Mouse (Mus musculus) heart, embryonic 13.5 days (tissue): ENCODE data around the gene Prex1. TPM values are rescaled to one million over a fixed set of nuclear protein-coding genes. Genes with fewer than 3 reads are reported as not detected.
"Not testable (repeated sequence)": the region's sequence is repeated elsewhere in the genome, so short reads cannot be mapped to it uniquely, and the experiment has no call there.

Source experiments
- ATAC-seq: fragments of 200-750 bp; cut with Nextera tagmentation; 2 replicates; pipeline ENCODE4 v1.8.0; 2017; ENCODE audit warnings: moderate TSS enrichment; ENCODE audit not compliant: insufficient number of reproducible peaks, low FRiP score, low TSS enrichment; ENCODE audit errors: extremely low read depth
- H3K27ac ChIP-seq: fragments of 300-500 bp; sonication (generic); replicated peaks from 2 replicates; pipeline ENCODE4 v1.5.1; 2015; ENCODE audit warnings: moderate library complexity, mild to moderate bottlenecking, inconsistent platforms
- H3K27me3 ChIP-seq: fragments of 300-500 bp; sonication (generic); replicated peaks from 2 replicates; pipeline ENCODE4 v1.6.1; 2015; ENCODE audit warnings: mild to moderate bottlenecking, inconsistent platforms
- H3K36me3 ChIP-seq: fragments of 300-500 bp; sonication (generic); 2 replicates; pipeline ENCODE4 v1.6.1; 2015; ENCODE audit warnings: mild to moderate bottlenecking, inconsistent platforms
- H3K4me1 ChIP-seq: fragments of 300-500 bp; sonication (generic); 2 replicates; pipeline ENCODE4 v1.6.1; 2015; ENCODE audit warnings: inconsistent platforms
- H3K4me2 ChIP-seq: fragments of 300-500 bp; sonication (generic); 2 replicates; pipeline ENCODE4 v1.6.1; 2015; ENCODE audit warnings: inconsistent platforms, mild to moderate bottlenecking, moderate library complexity
- H3K4me3 ChIP-seq: fragments of 300-500 bp; sonication (generic); 2 replicates; pipeline ENCODE4 v1.5.1; 2015; ENCODE audit warnings: moderate library complexity, mild to moderate bottlenecking, inconsistent platforms
- H3K9ac ChIP-seq: fragments of 300-500 bp; sonication (generic); 2 replicates; pipeline ENCODE4 v1.6.1; 2015; ENCODE audit warnings: inconsistent platforms, mild to moderate bottlenecking, moderate library complexity
- H3K9me3 ChIP-seq: fragments of 300-500 bp; sonication (generic); 2 replicates; pipeline ENCODE4 v1.6.1; 2016; ENCODE audit warnings: inconsistent platforms
- WGBS: fragments of 180-500 bp; shearing (Covaris S2); methylation state at CpG from one replicate; pipeline ENCODE4 v1.1.7; 2015; ENCODE audit warnings: mixed read lengths; 5-methylcytosine and 5-hydroxymethylcytosine counted together
- polyA plus RNA-seq: library from polyadenylated mRNA; unstranded; fragments of >200 nt; fragmentation: Nextera tagmentation; extraction: Ambion mirVana; gene quantifications from 2 replicates; pipeline ENCODE4 v1.2.1, GENCODE M21; 2015

Gene Prex1
- polyA plus RNA-seq, 1 experiment from 2014 or later, result 8.7 TPM

DNA sequence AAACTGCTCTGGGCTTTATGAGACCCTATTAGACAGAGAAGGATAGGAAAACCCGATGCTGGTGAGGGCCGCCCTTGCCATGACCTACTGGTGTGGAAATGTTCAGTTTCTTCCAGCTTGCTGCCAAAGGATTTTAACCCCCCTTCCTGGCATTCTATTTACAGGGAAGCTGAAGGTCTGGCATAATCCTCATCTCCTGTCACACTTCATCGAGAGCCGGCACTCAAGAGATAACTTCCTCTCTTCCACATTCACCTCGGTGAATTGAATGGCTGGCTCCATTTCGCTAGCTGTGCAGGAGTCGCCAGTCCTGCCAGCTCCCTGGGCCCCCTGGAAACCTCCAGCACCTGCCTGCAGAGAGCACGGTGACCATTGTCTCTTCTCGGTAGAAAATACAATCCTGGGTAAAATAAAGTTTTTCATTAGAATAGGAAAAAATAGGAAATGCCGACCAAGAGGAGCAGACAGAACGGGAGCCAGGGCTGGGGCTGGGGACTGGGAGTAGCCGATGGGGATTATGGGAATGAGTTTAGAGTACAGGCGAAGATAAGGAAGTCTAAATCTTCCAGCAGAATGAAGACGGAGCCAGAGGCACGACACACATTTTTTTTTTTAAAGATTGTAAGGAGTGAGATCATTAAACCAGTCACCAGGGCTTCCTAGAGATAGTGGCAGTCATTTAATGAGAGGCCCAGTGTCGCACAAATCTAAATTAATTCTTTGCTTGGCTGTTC, 191.6 kb downstream of the Prex1 start:
- H3K4me3 ChIP-seq, result peak overlapping the region; percentile 22
- H3K4me2 ChIP-seq, result peak overlapping the region; percentile 55
- ATAC-seq, result peak; percentile 26; the same call in 1 of the 2 replicates
- H3K27me3 ChIP-seq, result no peaks in the 10 kb centered on the region
- peaks cover 57% of the 10 kb centered on the region for H3K4me1 ChIP-seq
- no peaks in the 10 kb centered on the region for H3K36me3 ChIP-seq
- no peaks in the 10 kb centered on the region for H3K9me3 ChIP-seq
- H3K9ac ChIP-seq, result peak overlapping the region; percentile 60
- WGBS, result 11% methylated on average over 16 of the region's 16 CpGs
- H3K27ac ChIP-seq, result peak overlapping the region; percentile 92

DNA sequence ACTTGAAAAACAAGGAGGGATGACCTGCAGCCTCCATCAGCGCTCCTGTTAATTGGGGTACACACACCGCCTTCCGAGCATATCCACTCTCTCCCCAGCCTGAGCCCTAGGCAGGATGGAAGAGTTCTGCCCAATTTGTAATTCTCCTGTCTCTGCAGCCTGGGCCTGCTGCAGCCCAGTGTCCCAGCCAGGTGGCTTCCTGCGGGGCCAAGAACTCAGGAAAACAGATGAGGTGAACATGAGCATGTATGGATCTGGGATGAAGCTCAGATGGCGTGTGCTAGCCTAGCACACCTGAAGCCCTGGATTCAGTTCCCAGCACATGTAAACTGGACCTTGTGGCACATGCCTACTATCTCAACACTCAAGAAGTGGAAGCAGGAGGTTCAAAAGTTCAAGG, 192.2 kb downstream of the Prex1 start:
- H3K9me3 ChIP-seq, result no peaks in the 10 kb centered on the region
- 86% methylated on average over 5 of the region's 5 CpGs for WGBS
- no peak for ATAC-seq
- no peak overlapping the region for H3K4me3 ChIP-seq
- H3K27me3 ChIP-seq, result no peaks in the 10 kb centered on the region
- H3K4me2 ChIP-seq, result no peak overlapping the region
- H3K9ac ChIP-seq, result no peak overlapping the region
- H3K36me3 ChIP-seq, result no peaks in the 10 kb centered on the region
- peak overlapping the region; percentile 92 for H3K27ac ChIP-seq
- H3K4me1 ChIP-seq, result peaks cover 62% of the 10 kb centered on the region

DNA sequence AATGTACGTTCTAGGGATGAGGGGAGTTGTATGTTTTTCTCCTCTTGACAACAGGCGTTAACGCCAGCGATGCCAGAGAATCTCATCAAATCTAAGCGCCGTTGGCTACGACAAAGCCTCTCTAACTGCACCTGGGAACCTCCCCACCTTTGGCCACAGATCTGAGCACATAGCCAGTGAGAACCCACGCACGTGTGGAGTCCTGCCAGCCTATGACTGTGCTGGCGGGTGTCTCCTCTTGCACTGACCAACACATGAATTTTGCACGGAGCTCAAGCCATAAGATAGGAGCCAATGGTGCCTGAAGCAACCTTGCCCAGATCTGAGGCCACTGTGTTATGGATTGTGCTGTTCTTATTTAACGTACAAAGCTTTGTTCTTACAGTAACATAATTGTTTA, 193.1 kb downstream of the Prex1 start:
- no peak overlapping the region for H3K4me3 ChIP-seq
- no peak overlapping the region for H3K27ac ChIP-seq
- H3K9ac ChIP-seq, result no peak overlapping the region
- WGBS, result 85% methylated on average over 12 of the region's 12 CpGs
- H3K36me3 ChIP-seq, result no peaks in the 10 kb centered on the region
- H3K9me3 ChIP-seq, result no peaks in the 10 kb centered on the region
- no peaks in the 10 kb centered on the region for H3K27me3 ChIP-seq
- no peak for ATAC-seq
- peaks cover 54% of the 10 kb centered on the region for H3K4me1 ChIP-seq
- H3K4me2 ChIP-seq, result no peak overlapping the region

DNA sequence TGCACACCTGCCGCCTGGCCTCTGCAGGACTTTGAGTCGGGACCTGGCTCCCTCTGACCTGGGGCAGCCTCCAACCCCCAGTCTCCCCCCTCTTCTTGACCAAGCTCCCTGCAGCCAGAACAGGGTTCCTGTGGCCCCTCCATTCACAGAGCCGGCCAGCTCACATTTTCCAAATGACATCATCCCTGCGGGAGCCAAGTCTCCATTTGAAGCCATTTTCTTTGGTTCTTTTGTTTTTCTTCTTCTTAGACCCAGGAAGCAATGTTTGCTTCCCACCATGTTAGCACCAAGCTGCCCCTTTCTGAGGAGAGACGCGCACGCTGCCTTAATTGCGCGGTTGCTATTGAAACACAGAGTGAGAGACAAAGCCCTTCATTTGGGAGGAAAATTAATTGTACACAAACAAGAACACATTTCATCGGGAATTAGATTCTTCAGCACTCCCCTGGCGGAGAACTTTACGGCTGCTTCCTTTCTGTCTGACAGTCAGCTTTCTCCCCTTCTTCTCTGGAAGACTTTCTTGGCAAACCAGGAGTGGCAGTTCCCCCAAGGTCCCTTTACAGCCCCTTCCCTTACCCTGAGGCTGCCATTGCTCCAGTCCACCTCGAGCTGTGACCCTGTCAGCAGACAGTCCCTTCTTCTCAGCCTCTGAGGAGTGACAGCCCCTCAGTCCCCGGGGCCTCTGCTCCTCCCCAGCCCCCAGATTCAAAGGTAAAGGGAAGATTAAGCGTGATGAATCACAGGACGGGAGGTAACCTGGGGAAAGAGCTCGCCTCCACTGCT, 196.0 kb downstream of the Prex1 start:
- peak overlapping the region; percentile 22; the same call in 1 of the 2 replicates for H3K4me2 ChIP-seq
- H3K27ac ChIP-seq, result peak overlapping the region; percentile 70
- ATAC-seq, H3K36me3 ChIP-seq, H3K9ac ChIP-seq, H3K9me3 ChIP-seq, H3K4me3 ChIP-seq, H3K27me3 ChIP-seq: not testable (repeated sequence)
- peaks cover 63% of the 10 kb centered on the region for H3K4me1 ChIP-seq
- WGBS, result 36% methylated on average over 14 of the region's 17 CpGs

DNA sequence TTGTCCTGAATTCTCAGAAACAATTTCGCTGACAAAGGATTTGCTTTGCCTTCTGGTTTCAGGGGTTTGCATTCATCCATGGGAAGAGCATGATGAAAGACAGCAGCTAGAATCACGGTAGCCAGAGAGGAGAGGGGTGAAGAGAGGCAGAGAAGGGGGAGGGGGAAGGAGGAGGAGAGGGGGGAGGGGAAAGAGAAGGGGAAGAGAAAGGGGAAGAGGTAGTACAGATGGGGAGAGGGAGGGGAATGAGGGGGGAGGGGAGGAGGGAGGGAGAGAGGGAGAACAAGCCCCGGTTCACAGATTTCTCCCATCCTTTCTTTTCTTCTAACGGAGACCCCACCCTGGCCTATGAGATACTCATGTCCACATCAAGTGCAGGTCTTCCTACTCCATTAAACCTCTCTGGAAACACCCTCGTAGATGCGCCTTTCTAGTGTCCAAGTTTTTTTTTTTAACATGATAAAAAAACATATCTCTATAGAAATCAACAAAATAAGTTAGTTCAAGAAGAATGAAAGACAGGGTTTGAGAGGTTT, 196.7 kb downstream of the Prex1 start:
- H3K36me3 ChIP-seq, result no peaks in the 10 kb centered on the region
- no peaks in the 10 kb centered on the region for H3K9me3 ChIP-seq
- H3K27me3 ChIP-seq, result no peaks in the 10 kb centered on the region
- no peak overlapping the region for H3K4me2 ChIP-seq
- WGBS, result 55% methylated on average over 6 of the region's 6 CpGs
- H3K27ac ChIP-seq, result peak overlapping the region; percentile 70
- H3K9ac ChIP-seq, result no peak overlapping the region
- no peak overlapping the region for H3K4me3 ChIP-seq
- no peak for ATAC-seq
- peaks cover 58% of the 10 kb centered on the region for H3K4me1 ChIP-seq

Other genes starting within 250 kb of the Prex1 start
- 5.5 and 6.3 TPM in 2 replicates for gene Trp53rkb, start 78.7 kb upstream of the Prex1 start, polyA plus RNA-seq
- gene Arfgef2, start 91.8 kb upstream of the Prex1 start, polyA plus RNA-seq, result 4.7 and 5.2 TPM in 2 replicates
- gene Cse1l, start 192.2 kb upstream of the Prex1 start, polyA plus RNA-seq, result 87.6 and 88.7 TPM in 2 replicates